Mouse (Mus musculus): ENCODE data around the gene Noxred1. TPM values are rescaled to one million over a fixed set of nuclear protein-coding genes. Genes with fewer than 3 reads are reported as not detected.

The Noxred1 gene
- polyA plus RNA-seq (2014; fragmentation: Illumina TruSeq; extraction: RNeasy Lipid Tissue Mini Kit (QIAGEN cat#74804); ENCODE audit: low read depth, low replicate concordance), result 1.2 TPM

DNA sequence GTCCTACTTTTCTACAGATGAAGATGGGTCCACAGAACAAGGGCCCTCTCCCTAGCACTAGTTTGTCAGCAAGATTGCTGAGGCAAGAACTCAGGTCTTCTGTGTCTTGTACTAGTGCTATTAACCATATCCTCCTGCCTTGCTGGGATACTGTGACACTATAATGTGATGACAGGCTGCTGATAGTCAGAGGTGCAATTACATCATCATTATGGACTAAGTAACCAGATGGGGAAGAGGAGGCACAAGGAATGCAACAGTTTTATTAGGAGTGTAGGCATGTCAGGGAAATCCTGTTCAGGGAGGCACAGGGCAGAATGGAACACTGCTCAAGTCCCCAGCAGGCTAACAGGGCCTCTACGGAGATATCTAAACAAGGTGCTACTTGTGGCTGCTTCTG, at the start of gene Noxred1:
TSS of gene Noxred1 (minus strand) at position 101 of the 400 bp plus-strand sequence.

DNA sequence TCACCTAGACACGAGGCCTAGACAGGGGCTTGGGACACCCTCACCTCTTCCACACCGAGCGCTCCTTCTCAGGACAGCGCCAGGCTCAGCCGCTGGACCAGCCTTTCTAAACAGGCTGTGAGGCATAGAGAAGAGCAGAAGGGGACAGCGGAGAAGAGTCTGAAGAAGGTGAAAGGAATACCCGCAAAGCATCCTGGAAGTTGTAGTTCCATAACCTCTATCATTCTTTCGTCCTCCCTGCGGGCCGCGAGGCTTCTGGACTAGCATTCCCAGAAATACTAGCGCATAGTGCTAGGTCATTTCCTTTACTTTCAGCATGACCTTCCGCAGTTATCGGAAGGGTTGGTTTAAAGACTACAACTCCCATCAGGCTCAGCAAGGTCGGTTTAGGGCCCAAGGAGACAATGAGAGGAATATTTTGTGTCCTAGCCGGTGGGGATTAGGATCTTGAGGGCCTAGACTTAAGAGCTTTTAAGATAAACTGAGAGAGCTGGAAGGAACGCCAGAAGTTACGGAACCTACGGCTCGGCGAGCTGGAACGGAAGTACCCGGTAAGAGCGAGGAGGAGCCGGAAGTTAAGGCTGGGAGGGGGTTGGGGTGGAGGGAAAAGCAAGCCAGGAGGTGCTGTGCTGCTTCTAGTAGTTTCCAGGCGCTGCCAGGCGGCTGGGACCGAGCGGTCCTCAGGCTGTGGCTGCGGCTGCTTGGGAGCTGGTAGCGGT, 27.7 kb upstream of the Noxred1 start, which contains the start of the genes Vipas39 and Ahsa1:
TSS of gene Vipas39 (minus strand) at position 149 of the 719 bp plus-strand sequence.
TSS of gene Ahsa1 (plus strand) at position 372 of the 719 bp plus-strand sequence.

DNA sequence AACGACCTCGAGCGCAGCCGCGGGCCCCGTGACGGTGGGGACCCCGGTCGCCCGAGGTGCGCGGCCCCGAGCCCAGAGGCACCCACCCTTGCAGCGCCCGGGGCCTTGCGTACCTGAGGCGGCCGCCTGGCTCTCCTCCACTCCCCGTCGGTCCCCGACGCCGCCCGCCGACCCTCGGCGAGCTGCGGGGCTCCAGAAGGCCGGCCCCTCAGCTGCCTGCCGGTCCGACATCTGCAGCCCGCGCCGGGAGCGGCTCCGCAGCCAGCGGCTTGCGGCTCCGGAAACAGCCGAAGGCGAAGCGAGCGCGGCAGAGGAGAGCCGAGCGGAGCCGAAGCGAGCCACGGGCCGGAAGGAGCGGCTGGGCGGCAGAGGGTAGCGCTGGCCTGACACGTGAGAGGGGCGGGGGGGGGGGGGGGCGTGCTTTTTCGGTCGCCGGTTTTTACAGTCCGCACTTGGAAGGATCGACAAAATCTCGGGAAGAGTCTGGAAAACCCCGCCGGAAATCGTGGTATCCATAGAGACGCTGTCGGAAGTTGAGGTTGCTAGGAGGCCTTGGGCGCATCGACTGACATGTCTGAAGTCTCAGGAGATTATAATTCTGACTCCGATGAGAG, 38.5 kb downstream of the Noxred1 start, which contains the start of gene Tmed8:
TSS of gene Tmed8 (minus strand) at position 482 of the 614 bp plus-strand sequence.

DNA sequence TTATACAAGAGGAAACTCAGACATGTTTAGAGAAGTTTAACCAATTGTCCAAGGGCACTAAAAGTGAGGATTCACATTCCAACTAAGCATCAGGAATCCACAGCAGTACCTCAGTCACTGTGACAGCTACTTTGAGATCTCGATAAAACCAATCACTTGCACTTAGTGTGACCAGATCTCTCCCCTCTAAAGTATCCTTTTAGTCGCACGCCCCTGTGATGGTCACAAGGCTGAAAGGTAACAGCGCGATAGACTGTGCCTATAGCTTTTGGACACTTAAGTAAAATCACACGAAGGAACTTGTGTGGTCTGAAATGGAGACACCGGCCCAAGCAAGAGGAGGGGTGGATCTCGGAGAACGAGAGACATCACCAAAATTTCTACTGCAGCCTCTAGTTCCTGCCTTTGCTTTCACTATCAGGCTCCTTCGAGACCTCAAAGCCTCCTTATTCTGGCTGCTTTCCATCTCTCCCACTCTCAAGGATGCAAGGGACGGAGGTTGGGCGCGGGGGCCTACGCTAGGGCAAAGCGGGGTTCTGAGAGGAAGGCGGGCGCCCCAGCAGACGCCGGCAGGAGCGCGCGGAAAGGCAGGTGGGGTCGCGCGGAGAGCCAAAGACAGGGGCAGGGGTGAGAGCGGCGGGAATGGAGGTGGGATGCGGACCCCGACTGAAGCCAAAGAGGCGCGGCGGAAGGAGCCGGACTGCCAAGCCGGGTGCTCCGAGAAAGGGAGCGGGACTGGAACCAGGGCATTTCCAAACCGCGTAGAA, 39.1 kb downstream of the Noxred1 start, which contains the start of gene Samd15:
TSS of gene Samd15 (plus strand) at position 518 of the 767 bp plus-strand sequence.

Other genes starting within 250 kb of the Noxred1 start
- not detected for gene Zdhhc22, start 248.3 kb downstream of the Noxred1 start, polyA plus RNA-seq (2014; fragmentation: Illumina TruSeq; extraction: RNeasy Lipid Tissue Mini Kit (QIAGEN cat#74804); ENCODE audit: low read depth, low replicate concordance)
- gene Tmem63c, start 217.4 kb downstream of the Noxred1 start, polyA plus RNA-seq (2014; fragmentation: Illumina TruSeq; extraction: RNeasy Lipid Tissue Mini Kit (QIAGEN cat#74804); ENCODE audit: low read depth, low replicate concordance), result 0.27 TPM
- gene Ngb, start 136.2 kb downstream of the Noxred1 start, polyA plus RNA-seq (2014; fragmentation: Illumina TruSeq; extraction: RNeasy Lipid Tissue Mini Kit (QIAGEN cat#74804); ENCODE audit: low read depth, low replicate concordance), result 0.50 TPM
- gene Gstz1, start 91.6 kb downstream of the Noxred1 start, polyA plus RNA-seq (2014; fragmentation: Illumina TruSeq; extraction: RNeasy Lipid Tissue Mini Kit (QIAGEN cat#74804); ENCODE audit: low read depth, low replicate concordance), result 496 TPM
- 10.4 TPM for gene Pomt2, start 90.8 kb downstream of the Noxred1 start, polyA plus RNA-seq (2014; fragmentation: Illumina TruSeq; extraction: RNeasy Lipid Tissue Mini Kit (QIAGEN cat#74804); ENCODE audit: low read depth, low replicate concordance)
- gene Samd15, start 39.0 kb downstream of the Noxred1 start, polyA plus RNA-seq (2014; fragmentation: Illumina TruSeq; extraction: RNeasy Lipid Tissue Mini Kit (QIAGEN cat#74804); ENCODE audit: low read depth, low replicate concordance), result 1.4 TPM
- gene Tmed8, start 38.3 kb downstream of the Noxred1 start, polyA plus RNA-seq (2014; fragmentation: Illumina TruSeq; extraction: RNeasy Lipid Tissue Mini Kit (QIAGEN cat#74804); ENCODE audit: low read depth, low replicate concordance), result 6.8 TPM
- gene Vipas39, start 27.5 kb upstream of the Noxred1 start, polyA plus RNA-seq (2014; fragmentation: Illumina TruSeq; extraction: RNeasy Lipid Tissue Mini Kit (QIAGEN cat#74804); ENCODE audit: low read depth, low replicate concordance), result 28.9 TPM
- 91.5 TPM for gene Ahsa1, start 27.7 kb upstream of the Noxred1 start, polyA plus RNA-seq (2014; fragmentation: Illumina TruSeq; extraction: RNeasy Lipid Tissue Mini Kit (QIAGEN cat#74804); ENCODE audit: low read depth, low replicate concordance)
- 7.0 TPM for gene Ism2, start 61.0 kb upstream of the Noxred1 start, polyA plus RNA-seq (2014; fragmentation: Illumina TruSeq; extraction: RNeasy Lipid Tissue Mini Kit (QIAGEN cat#74804); ENCODE audit: low read depth, low replicate concordance)
- 60.3 TPM for gene Sptlc2, start 149.6 kb upstream of the Noxred1 start, polyA plus RNA-seq (2014; fragmentation: Illumina TruSeq; extraction: RNeasy Lipid Tissue Mini Kit (QIAGEN cat#74804); ENCODE audit: low read depth, low replicate concordance)
- 97.1 TPM for gene Slirp, start 205.2 kb upstream of the Noxred1 start, polyA plus RNA-seq (2014; fragmentation: Illumina TruSeq; extraction: RNeasy Lipid Tissue Mini Kit (QIAGEN cat#74804); ENCODE audit: low read depth, low replicate concordance)
- 19.1 TPM for gene Alkbh1, start 205.3 kb upstream of the Noxred1 start, polyA plus RNA-seq (2014; fragmentation: Illumina TruSeq; extraction: RNeasy Lipid Tissue Mini Kit (QIAGEN cat#74804); ENCODE audit: low read depth, low replicate concordance)
- gene Snw1, start 233.5 kb upstream of the Noxred1 start, polyA plus RNA-seq (2014; fragmentation: Illumina TruSeq; extraction: RNeasy Lipid Tissue Mini Kit (QIAGEN cat#74804); ENCODE audit: low read depth, low replicate concordance), result 50.7 TPM

Data from adipose tissue, adult 10 weeks (tissue).